Mouse (Mus musculus): ENCODE results near the gene Fam71e2. TPM values are rescaled to one million over a fixed set of nuclear protein-coding genes. Genes with fewer than 3 reads are reported as not detected.
"Not testable (repeated sequence)": the region's sequence is repeated elsewhere in the genome, so short reads cannot be mapped to it uniquely, and the experiment has no call there.

Gene Fam71e2
- polyA plus RNA-seq (2015; fragmentation: Nextera tagmentation; extraction: Ambion mirVana): not detected in 2 replicates

- ATAC-seq (ENCODE audit: low read depth): no peak
- H3K27me3 ChIP-seq (ENCODE audit: control insufficient read depth, insufficient read depth, low read depth, low read length): peaks cover 12% of the 10 kb centered on the region
- no peak within 1 kb of the TSS for H3K4me3 ChIP-seq (ENCODE audit: low read length)
- no peak within 1 kb of the TSS for H3K27ac ChIP-seq (ENCODE audit: low read length)
- no peak within 1 kb of the TSS for H3K9ac ChIP-seq (ENCODE audit: low read length)
- no peaks in the 10 kb centered on the region for H3K36me3 ChIP-seq (ENCODE audit: control insufficient read depth, insufficient read depth, low read length)
- H3K4me2 ChIP-seq (ENCODE audit: low read depth, low read length): no peak within 1 kb of the TSS
- no peaks in the 10 kb centered on the region for H3K4me1 ChIP-seq (replicated peaks; ENCODE audit: control insufficient read depth, insufficient read depth, low read length)
- 65% methylated on average over 5 of the region's 5 CpGs for WGBS
- H3K9me3 ChIP-seq (ENCODE audit: control insufficient read depth, low read length): no peaks in the 10 kb centered on the region
Measured at GRCm38 (mm10) chr7:4771202-4771601, at the start of gene Fam71e2. Fam71e2 (minus strand) TSS chr7:4771302.

GRCm38 (mm10) chr7:4816559-4816958 lies 45.5 kb upstream of the Fam71e2 start:
- ATAC-seq (ENCODE audit: low read depth): no peak
- no peaks in the 10 kb centered on the region for H3K36me3 ChIP-seq (ENCODE audit: control insufficient read depth, insufficient read depth, low read length)
- no peak overlapping the region for H3K4me3 ChIP-seq (ENCODE audit: low read length)
- H3K9ac ChIP-seq (ENCODE audit: low read length): no peak overlapping the region
- H3K9me3 ChIP-seq (ENCODE audit: control insufficient read depth, low read length): no peaks in the 10 kb centered on the region
- no peak overlapping the region for H3K4me2 ChIP-seq (ENCODE audit: low read depth, low read length)
- peaks cover 11% of the 10 kb centered on the region for H3K4me1 ChIP-seq (replicated peaks; ENCODE audit: control insufficient read depth, insufficient read depth, low read length)
- no peaks in the 10 kb centered on the region for H3K27me3 ChIP-seq (ENCODE audit: control insufficient read depth, insufficient read depth, low read depth, low read length)
- H3K27ac ChIP-seq (ENCODE audit: low read length): peak overlapping the region; percentile 72

GRCm38 (mm10) chr7:4813105-4813791 lies 42.1 kb upstream of the Fam71e2 start:
- Histone ChIP-seq H3K36me3 (ENCODE audit: control insufficient read depth, insufficient read depth, low read length) (peaks cover 10% of the 10 kb centered on the region; the same call in 1 of the 2 replicates), H3K4me3 (ENCODE audit: low read length) (peak overlapping the region; percentile 99), H3K9ac (ENCODE audit: low read length) (peak overlapping the region; percentile 73), H3K9me3 (ENCODE audit: control insufficient read depth, low read length) (no peaks in the 10 kb centered on the region), H3K4me2 (ENCODE audit: low read depth, low read length) (peak overlapping the region; percentile 80), H3K27me3 (ENCODE audit: control insufficient read depth, insufficient read depth, low read depth, low read length) (no peaks in the 10 kb centered on the region), H3K27ac (ENCODE audit: low read length) (peak overlapping the region; percentile 92), H3K4me1 (replicated peaks; ENCODE audit: control insufficient read depth, insufficient read depth, low read length) (peaks cover 25% of the 10 kb centered on the region)
- 23% methylated on average over 8 of the region's 8 CpGs for WGBS
- no peak for ATAC-seq (ENCODE audit: low read depth)

GRCm38 (mm10) chr7:4812303-4813104 lies 41.4 kb upstream of the Fam71e2 start, which contains the start of gene Ube2s:
Ube2s (minus strand) TSS chr7:4812590.
- Histone ChIP-seq H3K27ac (ENCODE audit: low read length) (peak within 1 kb of the TSS; percentile 99), H3K4me3 (ENCODE audit: low read length) (peak within 1 kb of the TSS; percentile 99), H3K4me1 (replicated peaks; ENCODE audit: control insufficient read depth, insufficient read depth, low read length) (peaks cover 22% of the 10 kb centered on the region), H3K36me3 (ENCODE audit: control insufficient read depth, insufficient read depth, low read length) (peaks cover 14% of the 10 kb centered on the region), H3K4me2 (ENCODE audit: low read depth, low read length) (peak within 1 kb of the TSS; percentile 80), H3K9me3 (ENCODE audit: control insufficient read depth, low read length) (no peaks in the 10 kb centered on the region), H3K9ac (ENCODE audit: low read length) (peak within 1 kb of the TSS; percentile 100), H3K27me3 (ENCODE audit: control insufficient read depth, insufficient read depth, low read depth, low read length) (no peaks in the 10 kb centered on the region)
- under 1% methylated on average over 62 of the region's 62 CpGs for WGBS
- peak; percentile 99 for ATAC-seq (ENCODE audit: low read depth)

GRCm38 (mm10) chr7:4811842-4812302 lies 40.8 kb upstream of the Fam71e2 start:
- no peak for ATAC-seq (ENCODE audit: low read depth)
- H3K27me3 ChIP-seq (ENCODE audit: control insufficient read depth, insufficient read depth, low read depth, low read length): no peaks in the 10 kb centered on the region
- H3K27ac ChIP-seq (ENCODE audit: low read length): peak overlapping the region; percentile 99
- H3K4me2 ChIP-seq (ENCODE audit: low read depth, low read length): peak overlapping the region; percentile 61
- peak overlapping the region; percentile 99 for H3K4me3 ChIP-seq (ENCODE audit: low read length)
- H3K9ac ChIP-seq (ENCODE audit: low read length): peak overlapping the region; percentile 100
- H3K4me1 ChIP-seq (replicated peaks; ENCODE audit: control insufficient read depth, insufficient read depth, low read length): peaks cover 22% of the 10 kb centered on the region
- under 1% methylated on average over 24 of the region's 36 CpGs for WGBS
- H3K36me3 ChIP-seq (ENCODE audit: control insufficient read depth, insufficient read depth, low read length): peaks cover 20% of the 10 kb centered on the region
- no peaks in the 10 kb centered on the region for H3K9me3 ChIP-seq (ENCODE audit: control insufficient read depth, low read length)

- not testable (repeated sequence) for H3K27ac ChIP-seq (ENCODE audit: low read length); H3K9me3 ChIP-seq (ENCODE audit: control insufficient read depth, low read length); ATAC-seq (ENCODE audit: low read depth); H3K27me3 ChIP-seq (ENCODE audit: control insufficient read depth, insufficient read depth, low read depth, low read length)
- Histone ChIP-seq H3K9ac (ENCODE audit: low read length) (peak overlapping the region; percentile 100), H3K36me3 (ENCODE audit: control insufficient read depth, insufficient read depth, low read length) (peaks cover 27% of the 10 kb centered on the region), H3K4me2 (ENCODE audit: low read depth, low read length) (peak overlapping the region; percentile 61), H3K4me3 (ENCODE audit: low read length) (peak overlapping the region; percentile 99), H3K4me1 (replicated peaks; ENCODE audit: control insufficient read depth, insufficient read depth, low read length) (peaks cover 22% of the 10 kb centered on the region)
- 23% methylated on average over 9 of the region's 10 CpGs for WGBS
Measured at GRCm38 (mm10) chr7:4811131-4811530, 40.0 kb upstream of the Fam71e2 start.

GRCm38 (mm10) chr7:4806716-4807115 lies 35.6 kb upstream of the Fam71e2 start:
- Histone ChIP-seq H3K36me3 (ENCODE audit: control insufficient read depth, insufficient read depth, low read length) (peaks cover 34% of the 10 kb centered on the region), H3K4me3 (ENCODE audit: low read length) (no peak overlapping the region), H3K9ac (ENCODE audit: low read length) (no peak overlapping the region), H3K27ac (ENCODE audit: low read length) (no peak overlapping the region), H3K27me3 (ENCODE audit: control insufficient read depth, insufficient read depth, low read depth, low read length) (no peaks in the 10 kb centered on the region), H3K4me2 (ENCODE audit: low read depth, low read length) (no peak overlapping the region), H3K9me3 (ENCODE audit: control insufficient read depth, low read length) (no peaks in the 10 kb centered on the region), H3K4me1 (replicated peaks; ENCODE audit: control insufficient read depth, insufficient read depth, low read length) (peaks cover 16% of the 10 kb centered on the region)
- WGBS: 83% methylated on average over 7 of the region's 7 CpGs
- ATAC-seq (ENCODE audit: low read depth): no peak; the same call in 1 of the 2 replicates

- no peaks in the 10 kb centered on the region for H3K9me3 ChIP-seq (ENCODE audit: control insufficient read depth, low read length)
- H3K4me2 ChIP-seq (ENCODE audit: low read depth, low read length): no peak overlapping the region
- H3K4me1 ChIP-seq (replicated peaks; ENCODE audit: control insufficient read depth, insufficient read depth, low read length): no peaks in the 10 kb centered on the region
- ATAC-seq (ENCODE audit: low read depth): no peak
- no peaks in the 10 kb centered on the region for H3K27me3 ChIP-seq (ENCODE audit: control insufficient read depth, insufficient read depth, low read depth, low read length)
- no peak overlapping the region for H3K9ac ChIP-seq (ENCODE audit: low read length)
- H3K27ac ChIP-seq (ENCODE audit: low read length): no peak overlapping the region
- H3K4me3 ChIP-seq (ENCODE audit: low read length): no peak overlapping the region
- H3K36me3 ChIP-seq (ENCODE audit: control insufficient read depth, insufficient read depth, low read length): peaks cover 23% of the 10 kb centered on the region
Measured at GRCm38 (mm10) chr7:4802247-4802646, 31.1 kb upstream of the Fam71e2 start.

GRCm38 (mm10) chr7:4795767-4796433 lies 24.8 kb upstream of the Fam71e2 start:
- ATAC-seq (ENCODE audit: low read depth): no peak
- H3K4me3 ChIP-seq (ENCODE audit: low read length): no peak overlapping the region
- H3K27ac ChIP-seq (ENCODE audit: low read length): no peak overlapping the region

More at GRCm38 (mm10) chr7:4795767-4796433, 24.8 kb upstream of the Fam71e2 start:
- 60% methylated on average over 7 of the region's 7 CpGs for WGBS
- peaks cover 28% of the 10 kb centered on the region for H3K36me3 ChIP-seq (ENCODE audit: control insufficient read depth, insufficient read depth, low read length)
- H3K4me1 ChIP-seq (replicated peaks; ENCODE audit: control insufficient read depth, insufficient read depth, low read length): peaks cover 7% of the 10 kb centered on the region
- no peak overlapping the region for H3K4me2 ChIP-seq (ENCODE audit: low read depth, low read length)
- H3K9ac ChIP-seq (ENCODE audit: low read length): no peak overlapping the region
- H3K9me3 ChIP-seq (ENCODE audit: control insufficient read depth, low read length): no peaks in the 10 kb centered on the region
- no peaks in the 10 kb centered on the region for H3K27me3 ChIP-seq (ENCODE audit: control insufficient read depth, insufficient read depth, low read depth, low read length)

Data from lung, embryonic 16.5 days (tissue).